Mouse (Mus musculus) hematopoietic stem cell, adult 5-6 weeks (primary cell): ENCODE measurements around the gene Pdhx. TPM values are rescaled to one million over a fixed set of nuclear protein-coding genes. Genes with fewer than 3 reads are reported as not detected.

Experiments used
- ATAC-seq, 2 experiments: fragments of 125-278 bp in 1 of 2; replicated peaks in 1 of 2; 2 replicates each; pipeline ENCODE4 v1.8.0; 2016 to 2017; ENCODE audit warnings: inconsistent platforms in 2 of 2, mild to moderate bottlenecking in 2 of 2, moderate number of reproducible peaks in 2 of 2, low read depth in 1 of 2, moderate TSS enrichment in 1 of 2; ENCODE audit not compliant: low FRiP score in 2 of 2, poor library complexity in 2 of 2, severe bottlenecking in 2 of 2, insufficient read depth in 1 of 2, low TSS enrichment in 1 of 2
- total RNA-seq: library from RNA; stranded (forward); fragments of 172-1452, 232-1000 nt; gene quantifications from 2 replicates; pipeline ENCODE4 v1.2.3, GENCODE M21; 2017

The Pdhx gene
- 24.5 and 33.7 TPM in 2 replicates for total RNA-seq

- peak; percentile 97 to 98 for ATAC-seq
Measured at GRCm38 (mm10) chr2:103073219-103073982, at the start of gene Pdhx, which contains the start of gene Apip. Gene Pdhx, minus strand, starts transcription at chr2:103073513. Gene Apip, plus strand, starts transcription at chr2:103073675.

GRCm38 (mm10) chr2:103119197-103119854, 46.0 kb upstream of the Pdhx start:
- no peak for ATAC-seq

DNA sequence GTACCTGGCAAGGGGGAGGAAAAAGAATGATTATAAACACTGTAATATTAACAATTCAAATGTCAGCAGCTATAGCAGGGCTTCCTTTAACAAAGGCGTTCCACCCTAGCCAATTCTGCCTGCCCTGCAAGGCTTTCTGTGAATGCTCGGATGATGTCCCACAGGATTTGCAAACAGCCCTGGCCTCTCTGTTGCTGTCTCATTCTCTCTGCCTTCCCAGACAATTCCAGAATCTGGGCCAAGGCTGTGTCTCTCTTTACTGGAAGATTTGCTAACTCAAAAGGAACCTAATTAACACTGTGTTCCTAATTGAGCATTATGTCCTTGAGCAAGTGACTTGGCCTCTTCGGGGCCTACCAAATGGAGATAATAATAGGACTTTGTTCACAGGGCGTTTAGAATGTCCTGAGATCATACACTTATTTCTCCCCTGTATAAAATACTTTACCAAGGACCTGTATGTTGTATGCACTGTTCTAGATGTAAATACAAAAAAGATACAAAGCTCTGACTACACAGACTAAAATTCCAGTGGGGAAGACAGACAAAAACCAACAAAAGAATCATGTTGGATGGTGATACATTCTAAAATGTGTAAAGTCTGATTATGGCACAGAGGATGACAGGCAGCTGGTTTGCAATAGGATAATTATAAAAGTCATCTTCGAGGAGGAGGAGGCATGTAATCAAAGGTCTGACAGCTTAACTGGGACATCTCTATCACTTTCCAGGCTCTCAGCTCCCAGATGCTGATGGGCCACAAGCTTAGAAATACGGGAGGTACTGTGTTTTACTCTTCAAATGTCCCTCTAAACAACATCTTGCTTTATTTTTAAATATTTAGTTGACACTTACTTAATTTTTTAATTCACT, 45.2 kb upstream of the Pdhx start:
- ATAC-seq = no peak

DNA sequence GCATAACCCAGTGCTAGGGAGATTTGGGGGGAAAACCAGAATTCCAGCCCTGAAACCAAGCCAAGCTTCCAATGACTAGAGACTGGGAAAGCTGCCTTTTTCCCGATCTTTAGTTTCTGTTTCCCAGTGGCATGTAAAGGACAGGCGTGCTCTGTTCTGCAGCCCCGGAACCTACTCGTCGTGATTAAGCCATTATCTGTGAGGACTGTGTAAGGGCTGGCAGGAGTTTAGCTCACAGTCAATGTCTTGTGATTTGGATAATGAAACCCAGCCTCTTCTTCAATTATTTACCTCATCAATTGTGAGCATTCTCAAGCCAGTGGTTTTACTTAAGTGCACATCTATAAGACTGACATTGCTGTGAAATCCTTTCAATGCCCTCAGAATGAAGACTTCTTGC, 43.9 kb upstream of the Pdhx start:
- no peak for ATAC-seq

GRCm38 (mm10) chr2:103111669-103112068, 38.4 kb upstream of the Pdhx start:
- ATAC-seq = no peak

DNA sequence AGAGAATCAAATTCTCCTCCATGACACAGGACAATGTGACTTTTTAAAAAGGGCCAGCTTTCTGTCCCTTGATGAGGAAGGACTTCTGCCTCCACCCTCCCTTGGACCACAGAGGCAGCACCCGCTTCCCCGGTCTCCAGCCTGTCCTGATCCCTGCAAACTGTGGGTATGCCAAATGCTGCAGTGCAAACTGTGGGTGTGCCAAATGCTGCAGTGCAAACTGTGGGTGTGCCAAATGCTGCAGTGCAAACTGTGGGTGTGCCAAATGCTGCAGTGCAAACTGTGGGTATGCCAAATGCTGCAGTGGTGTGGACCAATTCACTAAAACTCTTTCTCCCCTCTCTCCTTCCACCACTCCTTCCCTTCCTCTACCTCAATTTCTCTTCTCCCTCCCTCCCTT, 32.9 kb upstream of the Pdhx start:
- no peak for ATAC-seq

DNA sequence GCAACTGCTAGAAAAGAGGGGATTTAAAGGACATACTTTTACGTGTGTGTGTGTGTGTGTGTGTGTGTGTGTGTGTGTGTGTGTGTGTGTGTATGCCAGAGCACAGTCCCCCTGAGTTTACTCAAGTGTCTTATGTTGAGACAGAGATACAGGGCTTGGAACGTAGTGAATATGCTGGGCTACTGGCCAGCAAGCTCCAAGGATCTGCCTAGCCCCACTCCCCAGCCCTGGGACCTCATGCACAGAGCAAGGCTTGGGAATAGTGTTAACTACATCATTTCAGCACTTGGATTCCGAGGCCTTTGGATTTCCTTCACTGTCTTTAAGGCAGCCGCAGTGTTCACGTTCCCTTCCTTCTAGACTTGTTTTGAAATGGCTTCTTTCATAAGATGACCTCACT, 29.3 kb upstream of the Pdhx start:
- no peak for ATAC-seq

DNA sequence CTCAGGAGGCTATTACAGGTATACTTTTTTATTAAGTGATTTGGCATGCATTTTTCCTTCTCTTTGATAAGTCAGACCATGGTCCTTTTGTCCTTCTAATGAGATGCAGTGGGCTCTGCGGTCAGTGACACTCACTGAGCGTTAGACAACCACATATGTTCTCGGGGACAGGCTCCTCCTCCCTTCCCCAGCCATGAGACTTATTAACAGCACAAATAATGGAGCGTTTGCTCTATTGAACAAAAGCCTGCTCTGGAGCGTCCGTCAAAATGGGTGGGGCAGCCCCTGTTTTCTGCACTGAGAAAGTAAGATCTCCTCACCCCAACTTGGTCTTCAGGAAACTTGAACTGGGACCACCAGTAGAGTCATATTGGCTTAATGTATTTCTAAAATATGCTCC, 16.2 kb upstream of the Pdhx start:
- ATAC-seq = no peak

DNA sequence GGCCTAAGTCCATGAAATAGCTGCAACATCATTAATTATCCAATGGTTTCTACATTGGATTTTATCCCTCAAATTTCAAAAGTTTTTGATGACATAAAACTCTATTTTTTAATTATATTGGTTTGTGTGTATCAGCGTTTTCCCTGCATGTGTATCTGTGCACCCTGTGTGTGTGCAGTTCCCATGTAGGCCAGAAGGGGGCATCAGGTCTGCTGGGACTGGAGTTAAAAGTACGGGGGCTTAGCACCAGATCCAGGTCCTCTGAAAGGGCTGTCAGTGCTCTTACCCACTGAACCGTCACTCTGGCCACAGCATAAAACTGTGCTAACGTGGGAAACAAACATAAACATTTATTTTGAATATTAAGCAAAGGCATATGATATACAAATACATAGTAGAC, 14.8 kb upstream of the Pdhx start:
- no peak for ATAC-seq

- no peak; a peak in 1 of 4 replicates for ATAC-seq
Measured at GRCm38 (mm10) chr2:103086432-103086831, 13.1 kb upstream of the Pdhx start.

DNA sequence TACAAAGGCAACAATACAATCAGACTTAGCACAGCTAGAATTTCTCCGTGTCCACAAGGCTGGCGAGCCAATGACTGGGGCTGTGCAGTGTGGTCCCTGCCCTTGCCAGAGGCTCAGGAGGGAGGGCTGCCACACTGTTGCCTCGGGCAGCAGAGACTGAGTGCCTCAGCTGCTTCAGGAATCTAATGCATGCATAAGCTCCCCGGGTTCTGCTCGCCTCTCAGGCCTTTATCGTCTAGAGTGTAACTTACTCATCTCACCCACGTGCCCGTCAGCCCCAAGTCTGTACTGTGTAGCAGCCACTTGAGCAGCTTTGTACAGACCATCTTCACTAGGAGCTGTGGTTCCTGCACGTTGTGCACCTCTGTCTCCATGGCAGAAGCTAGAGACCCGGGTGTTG, 12.3 kb upstream of the Pdhx start:
- no peak for ATAC-seq

DNA sequence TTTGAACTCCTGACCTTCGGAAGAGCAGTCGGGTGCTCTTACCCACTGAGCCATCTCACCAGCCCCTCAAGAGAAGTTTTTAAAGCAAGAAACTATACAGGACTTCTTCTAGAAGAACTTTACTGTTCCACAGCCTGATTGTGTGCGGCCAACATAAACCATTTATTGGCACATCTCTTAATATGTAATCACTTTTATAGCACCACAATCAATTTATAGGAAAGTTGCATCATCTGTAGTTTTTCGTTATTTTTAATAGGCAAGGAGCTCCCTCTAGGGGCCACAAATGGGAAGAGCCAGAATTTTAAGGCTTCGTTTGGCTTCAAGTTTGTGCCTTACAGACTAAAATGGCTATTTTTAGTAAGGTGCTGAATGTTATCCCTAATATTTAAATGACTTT, 11.1 kb upstream of the Pdhx start:
- no peak for ATAC-seq

- ATAC-seq = no peak
Measured at GRCm38 (mm10) chr2:103082853-103083252, 9.5 kb upstream of the Pdhx start.

DNA sequence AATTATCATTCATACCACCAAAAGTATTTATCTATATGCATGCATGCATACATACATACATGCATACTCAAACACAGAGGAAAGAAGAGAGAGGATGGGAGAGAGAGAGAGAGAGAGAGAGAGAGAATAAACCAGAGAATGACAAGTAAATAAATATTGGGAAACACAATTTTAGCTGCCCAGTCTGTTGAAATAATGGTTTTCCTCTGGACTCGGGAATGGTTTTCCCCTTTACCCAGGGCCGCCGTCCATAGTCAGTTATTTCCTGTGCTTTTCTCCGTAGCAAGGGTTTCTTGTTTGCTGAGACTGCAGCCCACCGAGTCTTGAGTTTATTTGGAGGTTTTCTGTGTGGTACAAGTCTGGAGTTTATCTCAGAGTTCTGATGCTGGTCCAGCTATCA, 8.4 kb upstream of the Pdhx start:
- no peak for ATAC-seq

GRCm38 (mm10) chr2:103081117-103081516, 7.8 kb upstream of the Pdhx start:
- ATAC-seq = no peak

GRCm38 (mm10) chr2:103070586-103070985, 2.7 kb downstream of the Pdhx start:
- ATAC-seq = no peak

GRCm38 (mm10) chr2:103069752-103070405, 3.4 kb downstream of the Pdhx start:
- no peak for ATAC-seq

DNA sequence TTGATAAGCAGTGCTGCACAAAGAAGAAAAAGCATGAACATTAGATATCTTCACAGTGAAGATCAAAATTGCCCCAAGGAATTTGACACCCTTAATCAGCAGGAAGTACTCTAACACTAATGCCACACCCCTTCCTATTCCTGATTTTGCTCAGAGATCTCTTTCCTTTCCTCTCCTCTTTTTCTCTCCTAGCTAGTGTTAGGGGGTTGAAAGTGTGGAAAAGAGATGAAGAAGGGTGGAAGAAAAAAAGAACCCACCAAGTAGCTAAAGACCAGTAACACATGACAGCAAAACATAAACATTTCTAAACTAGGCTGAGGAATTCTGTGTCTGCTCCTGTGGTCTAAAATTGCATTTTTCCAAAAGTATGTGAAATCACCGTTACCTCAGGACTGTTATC, 4.7 kb downstream of the Pdhx start:
- no peak for ATAC-seq
